Mouse (Mus musculus) left cerebral cortex, adult 11 months (tissue): ENCODE results near the gene Trim17.

ENCODE experiments used
- DNase-seq: peaks from one replicate; pipeline ENCODE4 v3.0.0; 2022; ENCODE audit warnings: low spot score

Gene Trim17

DNA sequence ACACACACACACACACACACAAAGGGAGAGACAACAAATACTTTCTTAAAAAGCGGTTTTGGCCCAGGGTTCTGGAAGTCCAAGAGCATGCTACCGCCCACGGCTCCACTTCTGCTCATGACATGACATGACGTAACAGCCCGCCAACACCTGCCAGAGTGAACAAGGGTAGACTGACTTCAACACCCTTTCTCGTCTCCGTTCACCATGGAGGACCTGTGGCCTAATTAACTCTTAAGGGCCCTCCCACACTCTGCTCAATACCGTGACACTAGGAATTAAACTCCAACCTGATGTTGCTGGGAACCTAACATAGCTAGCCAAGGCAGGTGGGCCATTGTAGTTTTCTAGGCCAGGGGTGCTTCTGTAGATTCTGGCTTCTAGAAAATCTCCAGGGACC is 14.5 kb downstream of the Trim17 start:
- DNase-seq = no peak

DNA sequence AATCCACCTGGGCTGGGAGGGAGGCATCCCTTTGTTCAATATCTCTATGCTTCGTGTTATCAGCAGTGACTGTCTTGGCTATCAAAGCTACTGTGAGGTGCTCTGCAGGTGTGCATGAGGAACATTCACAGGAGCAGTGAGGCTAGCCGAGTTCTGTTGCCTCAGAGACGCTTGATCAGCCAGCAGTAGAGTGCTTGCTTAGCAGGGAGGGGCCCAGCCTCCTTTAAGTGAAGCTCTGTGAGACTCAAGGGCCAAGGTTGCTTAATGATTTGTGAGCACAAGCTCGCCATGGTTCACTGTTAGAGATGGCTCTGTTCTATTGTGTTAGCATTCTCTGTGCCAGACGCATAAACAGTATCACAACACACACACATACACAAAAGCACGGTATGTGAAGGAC is 15.2 kb downstream of the Trim17 start:
- no peak for DNase-seq

DNA sequence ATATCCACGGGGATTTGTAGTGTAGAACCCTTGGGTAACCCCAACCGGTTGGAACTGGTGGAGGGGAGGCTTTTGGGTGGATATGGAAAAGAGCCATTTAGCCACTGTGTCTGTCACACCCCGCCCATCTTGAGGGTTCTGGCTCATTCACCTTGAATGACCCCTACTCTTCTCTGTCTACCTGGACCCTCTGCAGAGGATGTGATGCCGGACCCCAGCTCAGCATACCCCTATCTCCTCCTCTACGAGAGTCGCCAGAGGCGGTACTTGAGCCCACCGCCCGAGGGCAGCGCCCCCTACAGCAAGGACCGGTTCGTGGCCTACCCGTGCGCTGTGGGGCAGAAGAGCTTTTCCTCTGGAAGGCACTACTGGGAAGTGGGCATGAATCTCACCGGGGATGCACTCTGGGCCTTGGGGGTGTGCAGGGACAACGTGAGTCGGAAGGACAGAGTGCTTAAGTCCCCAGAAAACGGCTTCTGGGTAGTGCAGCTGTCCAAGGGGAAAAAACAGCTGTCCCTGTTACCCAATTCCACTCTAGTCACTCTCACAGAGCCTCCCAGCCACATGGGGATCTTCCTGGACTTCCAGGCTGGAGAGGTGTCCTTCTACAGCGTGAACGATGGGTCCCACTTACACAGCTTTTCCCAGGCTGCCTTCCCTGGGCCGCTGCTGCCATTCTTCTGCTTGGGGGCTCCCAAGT is 16.5 kb downstream of the Trim17 start:
- DNase-seq = no peak

DNA sequence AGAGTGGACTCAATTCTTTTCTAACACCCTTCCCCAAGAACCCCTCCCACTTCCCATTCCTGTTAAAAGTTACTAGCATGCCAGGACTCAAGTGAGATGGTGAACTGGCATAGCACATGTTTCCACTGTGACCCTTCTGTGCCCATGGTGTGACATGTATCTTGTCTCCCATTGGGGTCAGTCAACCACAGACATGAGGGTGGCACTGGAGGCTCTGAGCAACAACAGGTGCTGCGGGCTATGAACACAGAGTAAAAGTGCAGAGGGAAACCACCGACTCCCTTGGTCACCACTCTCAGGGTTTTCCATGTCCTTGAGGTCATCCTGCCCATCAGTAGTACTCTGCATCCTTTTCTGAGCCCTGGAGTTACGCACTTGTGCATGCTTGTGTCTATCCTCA is 17.3 kb downstream of the Trim17 start:
- no peak for DNase-seq

DNA sequence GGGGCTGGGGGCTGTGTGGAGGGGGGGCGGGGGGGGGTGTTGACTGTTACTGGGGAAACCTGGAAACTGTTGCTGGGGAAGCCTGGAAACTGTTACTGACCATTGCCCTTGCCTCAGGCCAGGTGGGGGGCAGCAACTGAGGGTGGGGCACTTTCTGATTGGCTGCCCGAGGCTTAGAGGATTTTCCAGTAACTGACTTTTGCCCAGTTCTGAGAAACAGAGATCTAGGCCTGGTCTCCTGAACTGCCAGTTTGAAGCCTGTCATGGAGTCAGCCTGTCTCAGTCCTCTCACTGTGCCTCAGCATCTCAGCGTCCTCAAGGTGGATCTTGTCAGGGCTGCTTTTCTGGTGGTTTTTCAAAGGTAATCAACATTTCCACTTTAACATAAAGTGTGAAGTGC is 19.9 kb downstream of the Trim17 start:
- no peak for DNase-seq

DNA sequence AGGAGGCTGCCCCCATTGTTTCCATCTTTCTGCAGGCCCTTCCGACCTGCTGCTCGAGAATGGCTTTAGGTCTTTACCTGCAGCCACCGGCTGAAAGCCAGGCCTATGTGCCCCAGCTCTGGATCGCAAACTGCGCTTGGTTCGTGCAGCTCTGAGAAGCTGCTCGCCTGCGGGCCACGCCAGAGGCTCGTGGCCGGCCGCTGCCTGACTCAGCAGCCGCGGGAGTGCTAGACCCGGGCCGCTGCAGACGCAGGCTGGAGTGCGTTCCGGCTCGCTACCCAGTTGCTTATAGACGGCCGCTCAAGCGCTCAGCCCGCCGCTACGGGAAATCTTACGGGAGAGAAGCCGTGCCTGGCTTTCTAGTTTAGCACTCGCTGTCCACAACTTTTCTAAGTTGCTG is 22.7 kb downstream of the Trim17 start:
- no peak for DNase-seq

DNA sequence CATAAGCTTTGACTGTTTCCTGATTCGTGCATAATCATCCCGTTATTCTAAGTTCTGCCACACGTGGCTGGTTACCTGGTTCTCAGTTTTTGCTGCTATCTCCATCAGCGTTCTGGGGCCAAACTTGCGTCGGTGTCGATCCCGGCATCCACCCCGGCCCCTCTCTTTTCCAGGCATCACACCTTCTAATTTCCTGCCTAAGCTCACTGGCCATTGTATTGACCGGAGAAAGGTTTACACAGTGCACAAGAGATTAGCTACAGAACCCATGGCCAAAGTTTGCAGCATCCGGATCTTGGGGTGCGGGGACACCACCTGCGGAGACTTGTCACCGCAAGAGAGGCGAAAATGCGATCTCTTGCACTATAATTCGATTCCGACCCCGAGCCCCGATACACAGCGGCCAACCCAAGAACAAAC is 23.1 kb downstream of the Trim17 start:
- no peak for DNase-seq

DNA sequence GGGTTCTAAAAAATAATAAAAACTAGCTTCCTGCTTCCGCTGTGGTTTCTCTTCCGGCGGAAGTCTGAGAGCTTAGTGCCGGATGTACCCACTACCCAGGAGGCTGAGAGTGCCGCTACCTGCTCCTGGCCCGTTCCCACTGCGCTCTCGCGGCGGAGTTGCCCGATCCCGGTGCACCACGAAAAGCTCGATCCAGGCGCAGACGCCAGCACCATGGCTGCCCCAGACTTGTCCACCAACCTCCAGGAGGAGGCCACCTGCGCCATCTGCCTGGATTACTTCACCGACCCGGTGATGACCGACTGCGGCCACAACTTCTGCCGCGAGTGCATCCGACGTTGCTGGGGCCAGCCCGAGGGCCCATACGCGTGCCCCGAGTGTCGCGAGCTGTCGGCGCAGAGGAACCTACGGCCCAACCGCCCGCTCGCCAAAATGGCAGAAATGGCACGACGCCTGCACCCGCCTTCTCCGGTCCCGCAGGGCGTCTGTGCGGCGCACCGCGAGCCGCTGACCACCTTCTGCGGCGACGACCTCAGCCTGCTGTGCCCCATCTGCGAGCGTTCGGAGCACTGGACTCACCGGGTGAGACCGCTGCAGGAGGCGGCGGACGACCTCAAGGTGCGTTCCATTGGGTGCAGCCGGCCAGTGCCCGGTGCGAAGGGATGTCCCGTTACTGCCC is 23.7 kb downstream of the Trim17 start, which contains the start of gene Trim11:
TSS of gene Trim11 (plus strand) at position 67 of the 679 bp plus-strand sequence.
- DNase-seq = no peak

DNA sequence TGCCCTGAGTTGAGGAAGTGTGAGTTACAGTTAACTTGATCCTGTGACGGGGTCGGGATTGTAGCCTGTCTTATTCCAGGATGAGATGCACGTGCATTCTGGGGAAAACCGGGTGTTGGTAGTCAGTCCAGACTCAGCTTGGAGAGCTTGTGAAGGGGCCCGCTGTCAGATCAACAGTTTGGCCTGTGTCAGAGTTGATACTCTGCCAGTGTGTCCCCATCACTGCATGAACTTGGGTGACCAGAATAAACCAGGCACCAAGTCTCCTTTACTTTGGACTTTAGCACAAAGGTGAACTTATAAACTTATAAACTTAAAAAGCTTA is 24.2 kb downstream of the Trim17 start:
- no peak for DNase-seq

DNA sequence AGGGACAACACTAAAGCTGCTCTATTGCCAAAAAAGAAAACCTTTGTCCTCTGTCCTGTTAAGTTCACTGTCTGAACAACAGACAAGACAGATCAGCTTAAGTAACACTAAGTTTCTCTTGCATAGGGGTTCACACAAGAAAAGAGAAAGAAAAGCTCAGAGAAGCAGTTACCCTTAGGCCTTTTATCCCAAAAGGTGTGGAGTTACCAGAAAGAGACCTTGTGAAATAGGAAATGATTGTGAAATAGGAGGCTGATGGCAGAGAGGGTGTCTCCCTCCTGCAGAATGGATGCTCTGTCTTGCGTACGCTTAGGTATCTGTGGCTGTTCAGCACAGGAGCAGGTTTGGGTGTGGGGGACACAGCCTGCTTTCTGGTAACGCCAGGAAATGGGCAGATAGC is 24.7 kb downstream of the Trim17 start:
- no peak for DNase-seq

DNA sequence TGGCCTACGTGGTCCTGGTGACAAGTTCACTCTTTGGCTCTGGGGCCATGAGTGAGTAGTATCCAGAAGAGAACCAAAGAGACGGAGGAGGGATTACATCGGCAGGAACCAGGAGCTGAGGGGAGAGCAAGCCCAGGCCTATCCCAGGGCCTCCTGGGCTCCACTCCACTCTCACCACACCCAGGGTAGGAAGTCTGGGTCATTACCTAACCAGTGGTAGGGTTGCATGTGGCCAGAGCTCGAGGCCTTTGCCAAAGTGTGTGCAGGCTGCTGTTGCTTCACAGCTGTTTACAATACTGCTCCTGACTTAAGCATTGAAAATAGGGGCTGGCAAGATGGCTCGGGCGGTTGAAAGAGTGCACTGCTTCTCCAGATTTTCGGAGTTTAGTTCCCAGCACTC is 25.2 kb downstream of the Trim17 start:
- DNase-seq = no peak

DNA sequence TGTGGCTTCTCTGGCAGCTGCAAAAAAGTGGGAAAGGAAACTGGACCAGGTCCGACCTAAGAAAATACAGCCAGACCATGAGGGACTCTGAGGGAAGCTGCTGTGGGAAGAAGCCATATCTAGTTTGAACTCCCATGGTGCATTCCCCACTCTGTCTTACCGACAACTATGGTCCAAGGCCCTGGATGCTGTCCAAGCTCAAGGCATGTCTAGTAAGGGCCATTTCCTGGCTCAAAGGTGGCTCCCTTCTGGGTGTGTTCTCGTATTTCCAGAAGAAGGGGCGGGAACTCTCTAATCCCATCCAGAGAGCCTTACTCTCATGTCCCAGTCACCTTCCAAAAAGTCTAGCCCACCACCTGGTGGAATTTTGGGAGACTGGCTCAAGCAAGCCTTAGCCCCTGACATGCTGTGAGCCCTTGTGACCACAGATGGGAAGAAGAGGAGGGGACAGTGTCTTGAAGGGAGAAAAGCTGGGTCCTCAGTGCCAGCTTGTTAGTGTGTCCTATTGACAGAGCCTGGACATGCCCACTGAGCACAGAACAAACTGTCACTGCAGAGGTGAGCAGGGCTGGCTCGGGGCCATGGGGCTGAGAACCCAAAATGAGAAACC is 26.0 kb downstream of the Trim17 start:
- DNase-seq = no peak

DNA sequence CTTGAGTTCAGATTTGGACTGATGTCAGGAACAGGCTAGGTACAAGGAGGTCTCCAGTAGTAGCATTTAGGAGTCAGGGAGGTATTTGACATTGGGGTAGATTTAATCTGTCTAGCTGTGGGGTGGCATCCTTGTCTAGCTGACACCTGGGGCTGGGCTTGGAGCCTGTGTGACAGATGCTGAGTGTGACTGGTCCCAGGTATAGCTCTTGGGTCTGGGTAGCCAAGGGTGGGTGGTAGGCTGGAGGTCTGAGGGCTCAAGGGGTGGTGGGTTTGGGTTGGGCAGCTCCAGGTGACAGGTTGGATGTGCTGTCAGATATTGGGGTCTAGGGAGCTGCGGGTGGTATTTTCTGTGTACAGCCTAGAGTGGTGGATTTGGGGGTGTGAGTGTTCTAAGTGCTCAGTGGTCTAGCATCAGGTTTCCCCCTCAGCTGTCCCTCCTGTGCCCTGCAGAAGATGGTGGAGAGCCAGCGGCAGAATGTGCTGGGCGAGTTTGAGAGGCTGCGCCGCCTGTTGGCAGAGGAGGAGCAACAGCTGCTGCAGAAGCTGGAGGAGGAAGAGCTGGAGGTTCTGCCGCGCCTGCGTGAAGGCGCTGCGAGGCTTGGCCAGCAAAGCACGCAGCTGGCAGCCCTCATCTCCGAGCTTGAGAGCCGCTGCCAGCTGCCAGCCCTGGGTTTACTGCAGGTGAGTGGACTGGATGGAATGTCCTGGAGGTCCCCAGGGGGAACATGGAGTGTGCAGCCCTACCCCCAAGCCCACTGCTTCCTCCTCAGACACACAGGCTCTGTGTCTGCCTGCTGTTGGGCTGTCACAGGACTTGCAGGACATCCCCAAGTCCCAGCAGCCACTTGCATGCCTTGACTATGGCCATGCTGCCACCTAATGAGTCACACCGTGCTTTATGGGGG is 27.3 kb downstream of the Trim17 start:
- no peak for DNase-seq

DNA sequence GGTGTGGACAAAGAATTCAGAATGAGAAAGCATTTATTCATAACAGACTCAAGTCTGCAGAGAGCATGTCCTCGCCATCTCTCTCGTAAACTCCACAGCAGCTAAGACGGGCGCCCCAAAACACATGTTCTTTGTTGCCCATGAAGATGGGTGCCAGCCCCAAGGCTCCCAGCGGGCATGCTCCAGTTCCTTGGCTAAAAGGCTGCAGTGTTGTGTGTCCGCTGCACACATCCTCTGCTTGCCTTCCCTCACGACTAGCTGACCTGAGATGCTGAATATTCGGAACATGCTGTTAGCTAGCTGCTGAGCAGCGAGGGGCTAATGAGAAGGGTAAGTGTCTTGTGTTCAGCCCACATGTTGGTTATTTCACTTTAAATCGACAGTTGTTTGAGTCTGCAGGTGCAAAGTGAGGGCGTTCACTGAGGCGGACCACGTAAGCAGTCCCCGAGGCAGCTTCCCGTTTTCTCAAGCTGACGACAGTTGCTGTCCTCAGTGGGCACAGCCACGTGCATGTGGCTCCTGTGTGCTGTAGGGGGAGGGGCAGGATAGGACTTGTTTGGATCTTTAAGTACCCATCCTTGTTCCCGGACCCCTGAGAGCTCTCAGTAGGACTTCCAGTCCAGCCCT is 28.1 kb downstream of the Trim17 start:
- DNase-seq = no peak

DNA sequence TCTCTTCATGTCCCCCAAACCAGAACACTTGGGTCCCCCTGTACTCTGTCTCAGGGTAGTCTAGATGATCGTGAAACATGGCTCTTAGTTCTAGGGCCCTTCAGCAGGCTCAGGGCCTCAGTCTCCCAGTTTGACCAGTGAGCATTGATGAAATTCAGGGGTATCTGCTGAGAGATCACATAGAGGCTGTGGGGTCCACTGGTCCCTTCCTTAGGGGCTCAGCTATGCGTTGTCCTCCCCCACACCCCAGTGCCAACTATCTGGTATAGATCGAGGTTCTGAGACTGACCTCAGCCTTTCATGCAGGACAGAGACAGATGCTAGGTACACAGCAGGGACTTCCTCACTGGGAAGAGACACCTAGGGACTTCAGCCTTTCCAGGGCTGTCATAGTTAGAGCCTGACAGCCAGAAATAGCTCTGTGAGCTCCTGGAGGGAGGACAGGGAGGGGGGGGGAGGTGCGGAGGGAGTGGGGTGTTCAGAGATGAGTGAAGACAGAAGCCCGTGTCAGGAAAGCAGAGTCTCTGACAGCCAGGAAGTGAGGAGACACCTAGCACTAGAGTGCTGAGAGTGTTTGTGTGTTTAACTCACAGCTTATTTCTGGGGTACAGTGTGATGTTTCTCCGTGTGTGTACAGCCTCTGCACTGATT is 29.3 kb downstream of the Trim17 start:
- no peak for DNase-seq

DNA sequence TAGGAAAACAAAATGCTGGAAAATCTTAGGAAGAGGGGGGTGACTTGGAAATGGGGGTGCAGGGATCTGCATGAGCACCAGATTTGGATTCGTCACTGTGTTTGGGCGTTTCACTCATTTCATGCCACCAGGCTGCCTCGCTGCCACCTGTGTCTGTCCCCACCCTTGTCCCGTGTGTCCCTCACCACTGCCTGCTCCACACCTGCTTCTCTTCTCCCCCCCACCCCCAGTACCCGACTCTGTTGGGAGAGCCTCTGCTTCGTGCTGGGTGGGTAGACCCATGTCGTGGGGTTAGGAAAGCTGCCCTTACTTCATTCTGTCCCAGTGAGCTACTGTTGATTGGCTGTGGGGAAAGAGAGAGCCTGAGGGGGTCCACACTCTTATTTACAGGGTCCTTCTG is 30.2 kb downstream of the Trim17 start:
- DNase-seq = no peak

DNA sequence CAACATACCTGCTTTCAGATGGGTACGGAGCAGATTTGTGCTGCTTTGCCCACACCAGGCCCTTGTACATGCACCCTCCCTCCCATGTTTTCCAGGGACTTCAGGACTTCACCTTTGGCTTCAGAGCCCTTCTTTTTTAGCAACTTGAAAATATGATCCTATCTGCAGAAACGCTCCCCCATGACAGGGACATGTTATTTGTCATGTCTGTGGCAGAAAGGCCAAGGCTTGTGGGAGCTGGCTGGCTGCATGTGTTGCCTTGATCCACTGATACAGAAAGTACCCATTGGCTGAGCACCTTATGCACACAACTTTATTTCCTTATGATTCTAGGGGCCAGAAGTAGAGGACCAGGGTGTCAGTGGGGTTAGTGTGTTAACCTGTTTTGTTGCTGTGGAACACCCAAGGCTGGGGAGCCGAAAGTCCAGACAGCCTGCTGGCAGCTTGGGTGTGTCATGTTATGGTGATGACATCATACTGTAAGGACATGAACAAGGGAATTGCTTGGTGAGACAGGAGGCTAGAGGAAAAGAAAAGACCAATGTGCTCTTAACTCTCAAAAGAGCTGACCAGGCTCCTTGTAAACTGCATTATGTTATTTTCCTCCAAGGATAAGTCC is 30.9 kb downstream of the Trim17 start:
- DNase-seq = no peak

DNA sequence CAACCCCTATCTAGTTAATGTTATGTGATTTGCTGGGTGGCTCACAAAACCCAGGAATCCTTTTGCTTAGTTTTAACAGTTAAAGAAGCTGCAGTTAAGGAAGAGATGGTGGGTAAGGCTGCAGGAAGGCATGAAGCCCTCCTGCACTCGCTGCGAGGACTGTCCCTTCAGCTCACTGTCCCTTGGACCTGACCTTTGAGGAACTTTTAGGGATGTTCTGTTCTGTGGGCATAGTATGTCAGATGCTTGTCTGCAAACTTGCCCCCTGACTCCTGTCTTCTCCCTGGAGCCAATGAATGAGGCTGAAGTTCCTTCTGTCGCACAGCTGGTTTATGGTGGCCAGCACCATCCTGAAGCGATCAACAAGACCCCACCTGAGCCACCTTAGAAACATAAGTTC is 34.7 kb downstream of the Trim17 start:
- no peak for DNase-seq

DNA sequence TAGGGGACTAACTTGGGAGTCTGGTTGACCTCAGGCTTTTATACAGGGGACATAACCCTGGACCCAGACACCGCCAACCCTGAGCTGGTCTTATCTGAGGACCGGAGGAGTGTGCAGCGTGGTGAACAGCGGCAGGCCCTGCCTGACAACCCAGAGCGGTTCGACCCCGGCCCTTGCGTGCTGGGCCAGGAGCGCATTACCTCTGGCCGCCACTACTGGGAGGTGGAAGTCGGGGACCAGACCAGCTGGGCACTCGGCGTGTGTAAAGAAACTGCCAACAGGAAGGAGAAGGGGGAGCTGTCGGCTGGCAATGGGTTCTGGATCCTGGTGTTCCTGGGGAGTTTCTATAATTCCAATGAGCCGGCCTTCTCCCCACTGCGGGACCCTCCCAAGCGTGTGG is 35.7 kb downstream of the Trim17 start:
- no peak for DNase-seq

DNA sequence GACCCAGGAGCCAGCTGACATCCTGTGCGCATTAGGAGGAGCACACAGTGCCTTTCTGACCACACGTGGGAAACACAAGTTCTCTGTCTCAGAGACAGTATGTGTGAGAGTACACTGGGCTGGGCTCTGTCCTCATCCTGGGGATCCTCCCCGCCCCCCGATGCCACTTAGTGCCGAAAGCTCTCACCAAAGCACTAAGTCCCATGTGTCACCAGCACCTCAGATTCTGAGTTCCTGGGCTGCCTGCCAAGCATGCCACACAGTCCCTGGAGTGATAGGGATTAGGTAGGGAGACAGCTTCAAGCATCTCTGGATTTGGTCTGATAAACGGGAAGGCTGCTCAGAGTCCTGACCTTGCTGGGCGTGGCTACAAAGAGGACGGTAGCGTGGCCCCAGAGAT is 36.3 kb downstream of the Trim17 start:
- no peak for DNase-seq

DNA sequence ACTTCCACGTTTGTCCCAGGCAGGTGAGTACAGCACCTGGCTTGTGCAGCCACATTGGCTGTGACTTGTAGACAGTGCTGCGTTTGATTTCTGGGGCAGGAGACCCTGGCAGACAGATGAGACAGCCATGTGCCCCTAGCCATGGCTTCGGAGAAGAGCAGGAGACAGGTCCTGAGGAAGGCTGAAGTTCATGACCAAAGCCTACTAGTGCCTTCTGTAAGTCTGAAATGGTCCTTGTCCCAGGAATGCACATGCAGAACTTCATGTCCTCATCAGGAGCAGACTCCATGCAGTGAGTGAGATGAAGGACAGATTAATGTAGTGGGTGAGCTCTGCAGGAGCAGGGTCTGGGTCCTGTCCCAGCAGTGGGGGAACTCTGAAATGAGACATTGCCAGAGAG is 37.4 kb downstream of the Trim17 start:
- no peak for DNase-seq
